Mouse (Mus musculus) embryonic facial prominence, embryonic 12.5 days (tissue): ENCODE data around the gene Dffb. TPM values are rescaled to one million over a fixed set of nuclear protein-coding genes. Genes with fewer than 3 reads are reported as not detected.
"Not testable (repeated sequence)": the region's sequence is repeated elsewhere in the genome, so short reads cannot be mapped to it uniquely, and the experiment has no call there.

ENCODE experiments used
- ATAC-seq: fragments of 200-750 bp; cut with Nextera tagmentation; 2 replicates; pipeline ENCODE4 v1.8.0; 2017; ENCODE audit not compliant: insufficient number of reproducible peaks, insufficient read depth, low FRiP score, low TSS enrichment
- H3K27ac ChIP-seq: fragments of 300-500 bp; sonication (generic); 2 replicates; pipeline ENCODE4 v1.5.1; 2016; ENCODE audit warnings: mild to moderate bottlenecking
- H3K27me3 ChIP-seq: fragments of 300-500 bp; sonication (generic); 2 replicates; pipeline ENCODE4 v1.6.1; 2016; ENCODE audit warnings: mild to moderate bottlenecking, moderate library complexity
- H3K36me3 ChIP-seq: fragments of 300-500 bp; sonication (generic); 2 replicates; pipeline ENCODE4 v1.6.1; 2016; ENCODE audit warnings: mild to moderate bottlenecking
- H3K4me1 ChIP-seq: fragments of 300-500 bp; sonication (generic); 2 replicates; pipeline ENCODE4 v1.6.1; 2016
- H3K4me2 ChIP-seq: fragments of 300-500 bp; sonication (generic); replicated peaks from 2 replicates; pipeline ENCODE4 v1.6.1; 2016; ENCODE audit warnings: mild to moderate bottlenecking, moderate library complexity
- H3K4me3 ChIP-seq: fragments of 300-500 bp; sonication (generic); 2 replicates; pipeline ENCODE4 v1.5.1; 2016; ENCODE audit warnings: mild to moderate bottlenecking
- H3K9ac ChIP-seq: fragments of 300-500 bp; sonication (generic); 2 replicates; pipeline ENCODE4 v1.6.1; 2016; ENCODE audit warnings: mild to moderate bottlenecking, moderate library complexity
- H3K9me3 ChIP-seq: fragments of 300-500 bp; sonication (generic); 2 replicates; pipeline ENCODE4 v1.6.1; 2016; ENCODE audit warnings: mild to moderate bottlenecking, moderate library complexity
- WGBS: fragments of 180-500 bp; shearing (Covaris S2); methylation state at CpG from one replicate; pipeline ENCODE4 v1.1.7; 2016; 5-methylcytosine and 5-hydroxymethylcytosine counted together
- polyA plus RNA-seq: library from polyadenylated mRNA; unstranded; fragments of >200 nt; fragmentation: Nextera tagmentation; extraction: Ambion mirVana; gene quantifications from 2 replicates; pipeline ENCODE4 v1.2.1, GENCODE M21; 2016

Dffb gene
- polyA plus RNA-seq, 1 experiment from 2014 or later = 14.8 TPM

DNA sequence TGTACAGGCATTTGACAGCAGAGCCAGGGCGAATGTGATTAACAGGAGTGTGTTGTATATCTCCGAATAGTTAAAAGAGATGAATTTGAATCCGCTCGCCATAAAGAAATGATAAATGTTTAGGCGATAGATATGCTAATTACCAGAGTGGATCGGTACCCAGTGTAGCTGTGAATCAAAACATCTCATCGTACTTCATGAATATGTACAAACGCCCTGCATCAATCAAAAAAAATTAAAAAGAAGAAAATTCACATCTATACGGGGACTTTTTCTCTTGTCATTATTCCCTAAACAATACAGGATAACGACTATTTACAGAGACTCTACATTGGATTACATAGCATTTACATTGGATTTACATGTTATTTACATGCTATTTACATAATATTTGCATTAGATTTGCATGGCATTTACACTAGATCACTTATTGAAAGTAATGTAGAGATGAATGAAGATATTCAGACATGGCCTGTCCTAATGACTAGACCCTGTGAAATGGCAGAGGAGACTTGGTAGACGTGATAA is 46.1 kb downstream of the Dffb start:
- WGBS = 88% methylated on average over 11 of the region's 11 CpGs
- Histone ChIP-seq H3K27ac (no peak overlapping the region), H3K36me3 (no peaks in the 10 kb centered on the region), H3K4me2 (no peak overlapping the region), H3K4me1 (no peaks in the 10 kb centered on the region), H3K4me3 (no peak overlapping the region), H3K9ac (no peak overlapping the region), H3K9me3 (no peaks in the 10 kb centered on the region), H3K27me3 (0 out of 2 replicates have a peak, but pooled peaks cover 3% of the 10 kb centered on the region)
- no peak for ATAC-seq

GRCm38 (mm10) chr4:153922090-153922489 is 52.8 kb downstream of the Dffb start:
- WGBS = 46% methylated on average over 4 of the region's 4 CpGs
- not testable (repeated sequence) for H3K4me1 ChIP-seq, H3K9me3 ChIP-seq, H3K4me2 ChIP-seq, H3K36me3 ChIP-seq, H3K9ac ChIP-seq, H3K27me3 ChIP-seq, H3K27ac ChIP-seq, H3K4me3 ChIP-seq, ATAC-seq

GRCm38 (mm10) chr4:153920517-153921233 is 54.3 kb downstream of the Dffb start:
- Histone ChIP-seq H3K9ac (no peak overlapping the region), H3K27me3 (0 out of 2 replicates have a peak, but pooled peaks cover 2% of the 10 kb centered on the region), H3K27ac (no peak overlapping the region), H3K4me3 (no peak overlapping the region), H3K9me3 (no peaks in the 10 kb centered on the region), H3K36me3 (no peaks in the 10 kb centered on the region), H3K4me2 (no peak overlapping the region), H3K4me1 (no peaks in the 10 kb centered on the region)
- WGBS = 66% methylated on average over 9 of the region's 9 CpGs
- ATAC-seq = no peak

DNA sequence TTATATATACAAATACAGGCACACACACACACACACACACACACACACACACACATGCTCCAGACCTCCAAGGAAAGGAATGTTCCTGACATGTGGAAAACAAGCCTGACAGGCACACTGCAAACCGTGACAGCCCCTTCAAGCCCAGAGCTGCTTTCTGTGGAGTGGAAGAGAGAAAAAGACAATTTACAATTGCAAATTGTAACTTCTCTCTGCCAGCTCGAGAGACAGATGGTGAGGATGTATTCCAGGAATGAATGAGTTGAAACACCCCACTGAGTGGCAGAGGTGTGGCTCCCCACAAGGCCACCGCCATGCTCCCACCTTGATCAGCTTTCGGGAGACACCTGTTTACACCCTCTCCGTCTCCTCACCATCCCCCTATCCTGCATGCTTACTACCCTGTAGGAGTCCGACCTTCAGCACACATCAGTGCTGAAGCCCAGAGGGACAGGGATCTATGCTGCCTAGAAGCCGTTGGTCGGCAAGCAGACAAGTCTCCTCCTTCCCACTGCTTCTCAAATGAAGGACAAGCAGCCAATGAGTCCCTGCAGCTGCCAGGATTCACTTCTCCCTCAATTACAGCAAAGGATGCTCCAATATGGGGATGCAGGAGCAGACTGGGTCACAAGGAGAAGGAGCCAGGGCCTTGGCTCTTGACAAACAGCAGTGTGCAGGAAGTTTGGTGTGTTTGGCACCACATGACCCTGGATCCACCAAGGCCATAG is 57.0 kb downstream of the Dffb start:
- H3K27ac ChIP-seq = no peak overlapping the region
- H3K36me3 ChIP-seq = no peaks in the 10 kb centered on the region
- no peak overlapping the region for H3K4me3 ChIP-seq
- no peaks in the 10 kb centered on the region for H3K4me1 ChIP-seq
- no peaks in the 10 kb centered on the region for H3K9me3 ChIP-seq
- H3K27me3 ChIP-seq = 0 out of 2 replicates have a peak, but pooled peaks cover 2% of the 10 kb centered on the region
- WGBS = 50% methylated on average over 8 of the region's 8 CpGs
- H3K9ac ChIP-seq = no peak overlapping the region
- ATAC-seq = no peak
- H3K4me2 ChIP-seq = no peak overlapping the region

Other genes with a start within 250 kb of the Dffb start
- gene A430005L14Rik, start 17.9 kb downstream of the Dffb start, polyA plus RNA-seq = 79.5 and 82.0 TPM in 2 replicates
- gene Cep104, start 68 bp upstream of the Dffb start, polyA plus RNA-seq = 19.2 and 19.8 TPM in 2 replicates
- gene Lrrc47, start 36.6 kb upstream of the Dffb start, polyA plus RNA-seq = 36.0 and 36.8 TPM in 2 replicates
- 9.3 and 10.1 TPM in 2 replicates for gene Smim1, start 51.1 kb upstream of the Dffb start, polyA plus RNA-seq
- gene Ccdc27, start 67.6 kb upstream of the Dffb start, polyA plus RNA-seq = not detected in 2 replicates
- 1.5 and 2.3 TPM in 2 replicates for gene Trp73, start 165.1 kb upstream of the Dffb start, polyA plus RNA-seq
- gene Wrap73, start 167.2 kb upstream of the Dffb start, polyA plus RNA-seq = 49.8 TPM in 2 replicates
- gene Tprgl, start 185.5 kb upstream of the Dffb start, polyA plus RNA-seq = 144 and 146 TPM in 2 replicates
- gene Megf6, start 195.6 kb upstream of the Dffb start, polyA plus RNA-seq = 60.5 and 63.2 TPM in 2 replicates